Mouse (Mus musculus) hematopoietic stem cell, adult 5-6 weeks (primary cell): ENCODE data around the gene Polr3g. TPM values are rescaled to one million over a fixed set of nuclear protein-coding genes. Genes with fewer than 3 reads are reported as not detected.
"Not testable (repeated sequence)": the region's sequence is repeated elsewhere in the genome, so short reads cannot be mapped to it uniquely, and the experiment has no call there.

ENCODE experiments used
- ATAC-seq, 2 experiments: fragments of 125-278 bp in 1 of 2; replicated peaks in 1 of 2; 2 replicates each; pipeline ENCODE4 v1.8.0; 2016 to 2017; ENCODE audit warnings: inconsistent platforms in 2 of 2, mild to moderate bottlenecking in 2 of 2, moderate number of reproducible peaks in 2 of 2, low read depth in 1 of 2, moderate TSS enrichment in 1 of 2; ENCODE audit not compliant: low FRiP score in 2 of 2, poor library complexity in 2 of 2, severe bottlenecking in 2 of 2, insufficient read depth in 1 of 2, low TSS enrichment in 1 of 2
- total RNA-seq: library from RNA; stranded (forward); fragments of 172-1452, 232-1000 nt; gene quantifications from 2 replicates; pipeline ENCODE4 v1.2.3, GENCODE M21; 2017

Gene Polr3g
- total RNA-seq, 1 experiment from 2014 or later, result 34.0 TPM

DNA sequence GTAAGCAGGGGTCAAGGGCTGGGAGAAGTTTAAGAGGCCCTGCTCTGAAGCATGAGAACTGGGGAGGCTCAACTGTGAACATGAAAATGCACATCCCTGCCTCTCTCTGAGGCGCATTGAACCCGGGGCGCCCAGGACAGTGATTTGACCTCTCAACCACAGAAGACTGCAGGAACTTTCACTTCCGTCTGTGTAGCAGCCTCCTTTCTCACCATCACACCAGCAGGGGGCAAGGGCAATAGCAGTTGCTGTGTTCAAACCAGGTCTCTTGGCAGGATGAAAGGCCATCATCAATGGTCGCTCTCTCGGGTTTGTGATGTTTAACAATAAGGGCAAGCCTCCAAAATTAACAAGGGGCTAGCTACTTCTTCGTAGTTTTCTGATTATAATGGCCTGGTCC is 7.7 kb downstream of the Polr3g start:
- no peak for ATAC-seq

DNA sequence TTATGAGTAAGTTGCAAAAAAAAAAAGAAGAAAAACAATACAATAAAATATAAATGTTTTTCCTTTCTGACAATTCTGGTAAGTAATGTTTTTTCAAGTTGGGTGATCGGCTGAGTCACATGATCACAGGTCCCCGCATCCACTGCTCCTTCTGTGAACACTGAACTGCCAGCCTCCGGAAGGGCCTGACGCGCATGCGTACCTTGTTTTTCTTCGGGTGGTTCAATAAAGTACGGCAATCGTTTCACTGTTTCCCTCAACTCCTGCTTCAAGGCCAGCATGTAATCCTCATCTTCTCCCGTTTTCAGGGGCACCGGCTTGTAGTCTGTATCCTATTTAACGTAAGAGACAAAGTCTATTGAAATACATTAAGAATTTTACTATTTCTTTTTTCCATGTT is 16.4 kb downstream of the Polr3g start:
- ATAC-seq, result no peak

DNA sequence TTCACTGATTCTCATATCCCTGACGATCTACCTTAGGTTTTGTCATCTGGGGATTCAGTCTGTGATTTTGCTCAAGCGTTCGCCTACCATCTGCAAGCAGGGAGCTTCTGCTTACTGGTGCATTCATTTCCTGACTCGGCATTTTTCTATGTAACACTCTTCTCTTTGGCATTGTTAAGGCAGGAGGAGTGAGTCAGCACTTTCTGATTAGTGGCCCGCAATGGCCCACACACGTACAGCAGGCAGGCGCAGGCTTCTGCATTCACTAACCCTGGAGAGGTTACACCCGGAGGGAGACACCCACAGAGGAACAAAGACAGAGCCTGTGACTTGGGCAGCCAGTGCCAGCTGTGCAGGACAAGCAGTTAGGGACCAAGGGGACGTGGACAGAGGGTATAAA is 19.2 kb downstream of the Polr3g start:
- peak; percentile 91 to 95 for ATAC-seq

DNA sequence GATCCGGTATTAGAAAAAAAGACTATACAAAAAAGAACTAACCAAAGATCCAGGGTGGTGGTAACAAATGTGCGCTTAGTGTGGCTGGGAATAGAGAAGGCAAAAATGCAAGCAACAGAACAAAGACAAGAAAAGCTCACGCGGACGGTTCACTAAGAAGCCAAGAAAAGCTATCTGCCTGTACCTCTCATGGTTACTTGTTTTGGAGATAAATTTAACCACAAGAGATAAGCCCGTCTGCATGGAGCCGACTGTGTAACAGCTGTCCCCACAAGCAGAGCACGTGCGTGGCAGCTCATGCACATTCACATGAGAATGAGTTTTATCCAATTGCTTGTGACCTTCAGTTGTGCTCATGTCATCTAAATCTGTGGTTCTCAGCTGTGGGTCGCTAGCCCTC is 20.3 kb downstream of the Polr3g start:
- ATAC-seq, result peak in 1 of 2 experiments; percentile 40; a peak in 1 of 4 replicates

DNA sequence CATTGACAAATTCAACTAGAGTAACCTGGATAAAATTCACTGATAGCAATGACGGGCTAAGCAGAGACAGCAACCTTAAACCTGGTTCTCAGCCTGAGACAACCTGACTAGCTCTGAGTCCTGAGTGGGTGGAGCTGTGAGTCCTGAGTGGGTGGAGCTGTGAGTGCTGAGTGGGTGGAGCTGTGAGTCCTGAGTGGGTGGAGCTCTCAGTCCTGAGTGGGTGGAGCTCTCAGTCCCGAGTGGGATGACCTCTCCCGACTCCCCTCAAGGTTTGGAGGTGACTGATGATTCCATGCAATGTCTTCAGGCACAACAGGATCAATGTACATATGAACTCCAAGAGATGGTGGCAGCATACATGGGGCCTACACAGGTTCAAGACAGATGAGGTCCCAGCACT is 21.2 kb downstream of the Polr3g start:
- no peak; a peak in 1 of 4 replicates for ATAC-seq

DNA sequence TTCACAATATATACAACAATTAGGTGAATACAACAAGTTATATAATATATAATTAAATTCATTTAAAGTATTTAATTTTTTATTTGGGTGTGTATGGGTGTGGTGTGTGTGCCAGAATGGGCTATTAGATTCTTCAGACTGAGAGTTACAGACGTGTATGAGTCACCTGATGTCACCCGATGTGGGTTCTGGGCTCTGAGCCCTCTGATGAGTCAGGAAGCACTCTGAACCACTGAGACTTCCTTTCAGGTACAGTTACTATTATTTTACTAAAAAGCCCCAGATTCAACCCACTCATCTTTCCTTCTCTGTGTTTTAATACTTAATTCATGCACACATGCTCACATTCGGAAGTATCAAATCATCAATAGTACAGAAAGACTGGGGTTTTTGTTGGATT is 25.9 kb downstream of the Polr3g start:
- ATAC-seq, result no peak

DNA sequence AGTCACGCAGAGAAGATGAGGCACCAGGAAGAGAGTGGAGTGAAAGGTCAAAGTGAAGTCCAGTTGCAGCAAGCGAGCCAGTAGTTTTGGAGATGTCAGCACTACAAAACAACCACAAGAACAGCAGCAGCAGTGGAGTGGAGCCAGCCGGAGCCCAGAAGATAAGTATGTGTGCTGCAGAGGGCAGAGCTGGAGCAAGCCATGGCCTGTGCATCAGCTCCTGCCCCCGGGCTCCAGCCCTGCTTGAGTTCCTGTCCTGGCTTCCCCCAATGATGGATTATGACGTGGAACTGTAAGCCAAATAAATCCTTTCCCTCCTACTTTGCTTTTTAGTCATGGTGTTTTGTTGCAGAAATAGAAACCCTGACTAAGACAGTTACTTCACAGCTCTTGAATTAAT is 26.6 kb downstream of the Polr3g start:
- ATAC-seq, result no peak

DNA sequence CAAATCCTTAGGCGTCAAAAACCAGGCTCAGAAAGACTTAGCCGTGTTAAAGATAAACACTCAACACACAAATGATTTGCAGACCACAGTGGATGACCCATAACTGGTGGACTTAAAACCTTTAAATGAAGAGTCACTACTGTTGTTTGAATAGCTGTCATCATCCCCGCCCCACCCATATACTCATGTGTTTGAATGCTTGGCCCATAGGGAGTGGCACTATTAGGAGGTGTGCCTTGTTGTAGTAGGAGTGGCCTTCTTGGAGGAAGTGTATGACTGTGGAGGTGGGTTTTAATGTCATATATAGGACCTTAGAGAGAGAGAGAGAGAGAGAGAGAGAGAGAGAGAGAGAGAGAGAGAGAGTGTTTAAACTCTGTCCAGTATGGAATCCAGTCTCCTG is 27.7 kb downstream of the Polr3g start:
- no peak for ATAC-seq

DNA sequence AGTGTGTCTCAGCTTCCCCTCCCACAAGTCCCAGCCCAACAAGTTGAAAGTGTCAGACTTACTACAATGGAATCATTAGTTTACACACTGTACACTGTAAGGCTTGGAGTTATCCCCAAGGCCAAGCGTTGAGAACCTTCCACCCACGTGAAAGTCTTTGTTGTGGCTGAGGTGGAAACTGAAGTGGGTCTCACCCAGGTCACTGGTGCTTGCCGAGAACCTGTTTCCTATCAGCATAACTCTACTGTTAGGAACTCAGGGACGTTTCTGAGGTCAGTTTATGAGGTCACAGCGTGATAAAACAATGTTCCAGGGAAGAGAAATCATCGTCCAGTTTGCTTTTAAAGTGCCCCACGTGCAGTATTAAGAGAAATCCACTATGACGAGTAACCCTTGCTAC is 35.5 kb downstream of the Polr3g start:
- no peak for ATAC-seq

DNA sequence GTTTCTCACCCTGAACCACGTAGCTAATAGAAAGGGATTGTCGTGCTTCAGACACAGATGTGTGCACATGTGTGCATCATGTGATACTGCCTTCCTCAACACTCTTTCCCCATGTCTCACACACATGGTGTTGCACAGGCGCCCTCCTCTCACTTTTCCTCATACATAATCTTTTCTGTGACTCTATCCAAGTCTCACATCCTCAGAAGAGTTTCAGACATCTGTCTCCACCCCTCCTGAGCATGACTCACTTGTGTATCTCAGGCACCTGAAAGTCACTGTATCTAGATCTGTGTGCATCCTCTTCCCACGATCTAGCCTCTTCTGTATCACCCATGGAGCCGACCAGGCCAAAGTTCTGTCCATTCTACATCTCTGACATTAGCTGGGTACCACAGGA is 43.1 kb downstream of the Polr3g start:
- ATAC-seq, result no peak

DNA sequence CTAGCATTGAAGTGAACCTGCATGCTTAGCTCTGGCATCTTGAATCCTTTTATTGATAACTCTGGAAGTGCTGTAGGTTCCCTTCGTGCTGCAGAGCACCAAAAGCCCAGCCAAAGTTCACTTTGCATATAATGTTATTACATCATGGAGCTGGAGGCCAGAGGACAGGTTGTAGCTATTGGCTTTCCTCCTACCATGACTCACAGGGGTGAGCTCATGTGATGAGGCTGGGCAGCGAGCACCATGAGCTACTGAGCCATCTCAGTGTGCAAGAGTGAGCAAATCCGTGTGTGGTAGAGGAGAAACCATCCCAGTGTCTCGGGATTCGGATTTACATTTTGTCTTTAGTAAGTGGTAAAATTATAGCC is 46.5 kb downstream of the Polr3g start:
- ATAC-seq, result no peak

DNA sequence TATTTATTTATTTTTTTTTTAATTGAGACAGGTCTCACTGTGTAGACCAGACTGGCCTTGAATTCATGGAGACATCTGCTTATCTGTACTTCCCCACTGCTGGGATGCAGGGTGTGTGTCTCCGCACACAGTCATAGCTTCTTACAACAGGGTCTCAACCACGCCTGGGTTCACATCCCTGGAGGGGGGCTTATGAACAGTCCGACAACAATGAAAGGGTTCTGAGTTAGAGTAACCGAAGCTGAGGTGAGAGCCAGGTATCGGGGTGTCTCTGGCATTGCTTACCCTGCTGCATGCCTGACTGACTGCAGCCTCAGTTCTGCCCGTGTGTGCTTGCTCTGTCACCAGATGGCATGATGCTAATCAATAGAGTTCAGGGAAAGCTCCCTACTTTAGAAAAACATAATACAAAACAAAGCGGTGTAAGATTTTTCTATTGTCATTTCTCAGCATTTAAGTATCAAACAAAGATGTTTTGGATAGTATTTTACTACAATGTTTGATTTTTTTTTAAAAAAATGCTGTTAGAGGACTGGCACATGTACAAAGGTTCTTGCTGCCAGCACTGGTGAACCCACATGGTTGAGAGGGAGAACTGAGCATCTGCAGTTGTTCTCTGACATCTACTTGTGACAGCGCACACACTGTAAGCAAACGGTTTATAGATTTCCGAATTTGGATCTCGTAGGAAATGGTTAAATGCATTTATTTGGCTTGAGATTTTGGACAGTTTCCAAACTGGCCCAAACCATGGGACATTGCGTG is 47.1 kb downstream of the Polr3g start:
- no peak for ATAC-seq

DNA sequence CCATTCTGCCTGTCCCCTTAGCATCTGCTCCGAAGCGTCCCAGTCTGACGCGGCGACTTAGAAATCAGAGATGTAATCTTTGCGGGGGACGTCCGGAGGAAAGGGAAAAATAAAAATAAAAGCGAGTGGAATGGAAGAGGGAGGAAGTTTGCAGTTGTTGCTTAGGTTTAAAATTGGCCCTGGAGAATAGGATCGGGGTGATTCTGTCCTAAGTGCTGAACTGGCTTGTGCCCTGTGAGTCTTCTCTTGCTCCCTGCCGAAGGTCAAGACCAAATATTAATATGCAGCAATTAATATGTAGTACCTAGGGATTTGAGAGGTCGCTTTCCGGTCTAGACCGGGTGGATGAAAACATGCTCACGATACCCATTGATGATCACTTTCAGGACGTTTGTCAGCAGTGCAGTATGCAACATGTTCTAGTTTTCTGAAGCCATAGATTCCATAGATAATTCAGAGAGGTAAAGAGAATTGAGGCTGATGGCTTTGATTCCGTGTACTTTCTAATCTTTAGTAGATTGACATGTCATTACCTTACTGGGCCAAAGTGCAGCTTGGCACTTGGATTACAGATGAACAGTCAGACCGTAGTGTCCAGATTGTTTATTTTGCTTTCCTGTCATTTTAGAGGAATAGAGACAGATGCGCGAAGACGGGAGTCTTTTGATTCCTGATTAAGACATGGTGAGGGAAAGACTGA is 52.6 kb downstream of the Polr3g start:
- ATAC-seq, result peak; percentile 1 to 10; a peak in 3 of 4 replicates

DNA sequence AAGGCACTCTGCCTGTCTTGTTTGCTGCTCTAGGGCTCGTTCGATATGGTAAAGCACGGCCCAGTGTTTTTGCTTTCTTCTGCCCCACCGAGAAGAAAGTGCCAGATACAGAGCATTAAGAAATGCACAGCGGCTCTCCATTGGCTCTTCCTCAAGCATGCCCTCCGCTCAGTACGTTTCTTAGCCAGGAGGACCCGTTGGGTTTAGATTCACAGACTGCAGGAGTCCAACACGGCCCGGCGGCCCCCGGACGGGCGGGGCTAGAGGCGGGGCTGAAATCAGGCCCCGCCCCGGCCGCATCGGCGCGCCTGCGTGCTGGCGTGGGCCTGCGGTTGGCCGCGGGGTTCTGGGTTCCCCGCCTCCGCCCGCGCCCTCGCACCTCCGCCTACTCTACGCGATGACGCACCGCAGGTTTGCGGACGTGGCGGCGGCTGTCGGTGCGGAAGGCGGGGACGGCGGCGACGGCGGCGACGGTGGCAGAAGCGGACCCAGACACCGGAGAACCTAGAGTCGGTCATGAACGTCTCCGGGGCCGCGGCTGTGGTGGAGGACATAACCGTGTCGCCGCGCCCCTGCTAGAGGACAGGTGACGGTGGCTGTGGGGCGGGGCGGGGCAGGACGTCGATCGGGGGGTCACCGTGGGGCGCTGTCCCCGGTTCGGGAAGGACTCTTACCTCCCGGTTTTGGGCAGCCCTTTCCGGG is 53.3 kb downstream of the Polr3g start, which contains the start of gene Lysmd3:
Gene Lysmd3 (plus strand): TSS at position 313 of the 702 bp plus-strand sequence.
- ATAC-seq, result peak; percentile 84 to 92

DNA sequence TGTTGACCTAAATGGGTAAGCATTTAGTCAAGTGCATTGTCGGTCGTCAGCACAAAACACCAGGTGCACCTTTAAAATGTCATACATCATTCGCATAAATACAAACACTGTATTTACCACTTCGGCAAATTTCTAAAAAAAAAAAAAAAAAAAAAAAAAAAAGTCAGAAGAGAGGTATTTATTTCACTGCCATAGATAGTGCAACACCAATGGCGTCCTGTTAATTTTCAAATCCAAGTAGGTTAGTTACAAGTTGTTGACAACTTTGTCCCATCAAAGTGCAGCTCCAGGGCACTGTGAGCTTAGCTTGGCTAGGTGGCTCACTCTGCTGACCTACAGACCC is 53.8 kb downstream of the Polr3g start:
- no peak for ATAC-seq

DNA sequence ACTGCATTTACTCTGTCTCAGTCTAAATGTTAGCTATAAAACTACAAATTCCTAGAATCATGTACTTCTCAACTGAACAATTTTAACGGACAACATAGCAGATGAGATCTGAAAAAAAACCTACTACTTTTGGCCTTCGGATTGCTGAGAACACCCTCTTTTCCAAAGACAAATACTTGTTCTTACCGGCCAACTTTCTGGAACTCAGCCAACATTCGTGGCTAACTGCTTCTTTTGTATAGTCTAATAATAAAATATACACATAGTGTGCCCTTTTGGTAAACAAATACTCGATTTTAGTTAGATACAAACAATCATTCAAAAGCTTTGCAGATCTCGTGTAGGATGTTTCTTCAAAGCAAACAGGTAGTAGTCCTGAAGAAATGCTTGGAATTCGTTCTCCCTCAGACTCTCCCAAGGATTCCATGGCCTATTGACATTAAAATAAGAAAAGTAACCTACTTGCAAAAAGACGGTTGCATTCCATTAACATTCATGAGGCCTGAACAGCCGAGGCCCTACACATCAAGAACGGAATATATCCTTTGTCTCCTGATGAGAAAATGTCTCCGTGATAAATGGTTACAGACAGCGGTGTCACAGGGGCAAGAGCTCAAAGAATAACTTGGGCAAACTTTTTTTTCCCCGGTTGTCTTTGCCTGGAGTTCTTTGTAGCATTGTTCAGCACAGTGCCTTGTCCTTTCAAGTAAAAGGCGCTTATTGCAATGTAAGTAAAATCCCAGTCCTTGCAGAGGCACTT is 54.5 kb downstream of the Polr3g start:
- no peak for ATAC-seq

DNA sequence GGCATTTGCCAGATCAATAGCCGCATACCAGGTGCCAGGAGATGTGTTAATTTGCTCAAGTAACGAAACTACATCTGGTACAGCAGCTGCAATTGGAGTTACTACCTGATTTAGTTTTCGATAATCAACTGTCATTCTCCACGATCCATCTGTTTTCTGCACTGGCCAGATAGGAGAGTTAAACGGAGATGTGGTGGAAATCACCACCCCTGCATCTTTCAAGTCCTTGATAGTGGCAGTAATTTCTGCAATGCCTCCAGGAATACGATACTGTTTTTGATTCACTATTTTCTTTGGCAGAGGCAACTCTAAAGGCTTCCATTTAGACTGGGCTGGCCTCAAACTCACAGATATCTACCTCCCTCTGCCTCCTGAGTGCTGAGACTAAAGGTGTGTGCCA is 60.4 kb downstream of the Polr3g start:
- ATAC-seq, result not testable (repeated sequence)

DNA sequence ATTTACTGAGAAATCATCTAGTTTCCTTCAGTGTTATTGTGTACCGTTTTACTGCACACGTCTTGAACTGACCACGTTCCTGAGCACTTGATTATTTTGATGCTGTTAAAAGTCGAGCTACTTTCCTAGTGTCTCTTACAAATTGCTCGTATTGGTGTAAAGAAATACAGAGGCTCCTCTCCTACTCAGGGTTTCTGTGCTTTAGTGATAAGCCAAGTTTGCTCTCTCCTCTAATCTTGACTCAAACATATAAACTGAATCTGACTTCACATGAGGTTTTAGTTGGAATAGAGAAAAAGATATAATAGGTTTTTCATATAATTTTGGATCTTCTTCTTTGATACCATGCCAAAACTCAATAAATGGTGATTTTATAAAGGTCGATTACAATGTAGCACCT is 64.5 kb downstream of the Polr3g start:
- no peak for ATAC-seq
